Mouse (Mus musculus): ENCODE measurements around the gene Gm21985. TPM values are rescaled to one million over a fixed set of nuclear protein-coding genes. Genes with fewer than 3 reads are reported as not detected.
A peak's percentile ranks its signal among the peaks of the same experiment; 100 is the strongest.
"Not testable (repeated sequence)": the region's sequence is repeated elsewhere in the genome, so short reads cannot be mapped to it uniquely, and the experiment has no call there.

Gm21985 gene
- total and polyA plus RNA-seq, 2 experiments = not detected

- WGBS = 42% methylated on average over 4 of the region's 4 CpGs
- H3K27ac ChIP-seq (replicated peaks; ENCODE audit: insufficient read depth, low read depth, low read length) = no peak overlapping the region
- H3K4me1 ChIP-seq (ENCODE audit: control insufficient read depth, insufficient read depth, low read length) = peaks cover 6% of the 10 kb centered on the region; the same call in 1 of the 2 replicates
- DNase-seq (ENCODE audit: extremely low read depth, low read depth, low spot score) = no peak
- H3K79me2 ChIP-seq (ENCODE audit: control insufficient read depth, insufficient read depth, low read length) = no peaks in the 10 kb centered on the region
- no peak overlapping the region for H3K9ac ChIP-seq (ENCODE audit: low read depth, low read length)
- H3K4me3 ChIP-seq (ENCODE audit: insufficient read depth, low read depth, low read length) = no peak overlapping the region
- H3K27me3 ChIP-seq (ENCODE audit: control insufficient read depth, insufficient read depth, low read length) = no peaks in the 10 kb centered on the region
- H3K36me3 ChIP-seq (ENCODE audit: control insufficient read depth, insufficient read depth, low read length) = no peaks in the 10 kb centered on the region
- TF ChIP-seq CTCF (IDR thresholded peaks at IDR 0.05; ENCODE audit: low read depth, low read length) (no peak), POLR2A (IDR thresholded peaks at IDR 0.05; ENCODE audit: extremely low read depth, insufficient read depth, low read length) (no peak)
Observed at GRCm38 (mm10) chr2:112449597-112450296, 183.6 kb downstream of the Gm21985 start.

DNA sequence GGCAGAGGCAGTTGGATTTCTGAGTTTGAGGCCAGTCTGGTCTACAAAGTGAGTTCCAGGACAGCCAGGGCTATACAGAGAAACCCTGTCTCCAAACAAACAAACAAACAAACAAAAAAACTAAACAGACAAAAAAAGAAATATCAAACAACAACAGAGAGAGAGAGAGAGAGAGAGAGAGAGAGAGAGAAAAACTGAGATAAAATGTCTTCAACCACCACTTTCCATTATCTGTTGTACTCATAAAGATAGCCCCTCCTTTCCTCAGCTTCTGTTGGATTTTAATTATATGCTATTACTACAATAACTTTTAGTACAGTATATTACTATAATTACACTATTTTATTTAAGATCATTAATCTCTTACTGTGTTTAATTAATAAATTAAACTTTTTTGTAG lies 186.4 kb downstream of the Gm21985 start:
- not testable (repeated sequence) for H3K4me1 ChIP-seq (ENCODE audit: control insufficient read depth, insufficient read depth, low read length); H3K79me2 ChIP-seq (ENCODE audit: control insufficient read depth, insufficient read depth, low read length); DNase-seq (ENCODE audit: extremely low read depth, low read depth, low spot score)

DNA sequence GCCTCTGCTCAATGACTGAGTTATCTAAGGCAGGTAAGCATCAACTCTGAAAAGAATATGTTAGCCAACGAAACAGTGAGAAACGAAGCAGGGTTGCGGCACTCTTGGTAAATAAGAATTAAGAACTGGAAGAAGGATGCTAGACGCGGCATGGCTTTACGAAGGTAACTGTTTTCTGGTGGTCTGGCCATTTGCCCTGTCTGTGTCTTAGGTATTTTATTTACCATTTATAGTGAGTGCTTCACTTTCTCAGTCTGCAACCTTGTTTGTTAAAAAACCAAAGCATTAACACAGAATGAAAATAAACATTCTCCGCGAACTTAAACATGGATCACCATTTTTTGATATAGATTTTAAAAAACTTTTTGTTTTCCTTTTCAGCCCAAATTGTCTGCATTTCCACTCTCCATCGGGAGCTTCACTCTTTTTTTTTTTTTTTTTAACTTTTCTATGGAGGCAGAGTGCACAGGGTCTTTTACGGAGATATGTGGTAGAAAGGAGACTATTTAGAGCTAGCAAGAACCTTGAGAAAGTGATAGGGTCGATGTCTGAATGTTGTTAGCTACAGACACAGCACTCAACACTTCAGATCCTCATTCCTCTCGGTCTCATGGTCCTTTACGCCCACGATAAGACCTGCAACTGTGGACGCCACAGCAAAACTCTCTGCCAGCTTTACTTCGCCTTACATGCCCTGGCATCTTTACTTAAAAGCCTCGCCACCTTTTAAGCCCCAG lies 188.2 kb downstream of the Gm21985 start:
- Histone ChIP-seq H3K36me3 (ENCODE audit: control insufficient read depth, insufficient read depth, low read length) (no peaks in the 10 kb centered on the region), H3K4me1 (ENCODE audit: control insufficient read depth, insufficient read depth, low read length) (peaks cover 5% of the 10 kb centered on the region; the same call in 1 of the 2 replicates), H3K9ac (ENCODE audit: low read depth, low read length) (peak overlapping the region; percentile 88), H3K27me3 (ENCODE audit: control insufficient read depth, insufficient read depth, low read length) (no peaks in the 10 kb centered on the region), H3K79me2 (ENCODE audit: control insufficient read depth, insufficient read depth, low read length) (peaks cover 7% of the 10 kb centered on the region; the same call in 1 of the 2 replicates), H3K4me3 (ENCODE audit: insufficient read depth, low read depth, low read length) (peak overlapping the region; percentile 94), H3K27ac (replicated peaks; ENCODE audit: insufficient read depth, low read depth, low read length) (peak overlapping the region; percentile 87)
- no peak for TF ChIP-seq CTCF (IDR thresholded peaks at IDR 0.05; ENCODE audit: low read depth, low read length)
- TF ChIP-seq POLR2A (IDR thresholded peaks at IDR 0.05; ENCODE audit: extremely low read depth, insufficient read depth, low read length) = no peak
- DNase-seq (ENCODE audit: extremely low read depth, low read depth, low spot score) = no peak
- 27% methylated on average over 17 of the region's 17 CpGs for WGBS

More for the DNA sequence above, 186.4 kb downstream of the Gm21985 start:
- H3K9ac ChIP-seq (ENCODE audit: low read depth, low read length); H3K27me3 ChIP-seq (ENCODE audit: control insufficient read depth, insufficient read depth, low read length); H3K27ac ChIP-seq (replicated peaks; ENCODE audit: insufficient read depth, low read depth, low read length); H3K36me3 ChIP-seq (ENCODE audit: control insufficient read depth, insufficient read depth, low read length); H3K4me3 ChIP-seq (ENCODE audit: insufficient read depth, low read depth, low read length): not testable (repeated sequence)

- Histone ChIP-seq H3K79me2 (ENCODE audit: control insufficient read depth, insufficient read depth, low read length) (peaks cover 7% of the 10 kb centered on the region; the same call in 1 of the 2 replicates), H3K4me1 (ENCODE audit: control insufficient read depth, insufficient read depth, low read length) (peaks cover 5% of the 10 kb centered on the region; the same call in 1 of the 2 replicates), H3K4me3 (ENCODE audit: insufficient read depth, low read depth, low read length) (peak within 1 kb of the TSS; percentile 94), H3K9ac (ENCODE audit: low read depth, low read length) (peak within 1 kb of the TSS; percentile 92), H3K27me3 (ENCODE audit: control insufficient read depth, insufficient read depth, low read length) (no peaks in the 10 kb centered on the region), H3K27ac (replicated peaks; ENCODE audit: insufficient read depth, low read depth, low read length) (peak within 1 kb of the TSS; percentile 87), H3K36me3 (ENCODE audit: control insufficient read depth, insufficient read depth, low read length) (peaks cover 2% of the 10 kb centered on the region)
- peak; percentile 84 for DNase-seq (ENCODE audit: extremely low read depth, low read depth, low spot score)
- WGBS = under 1% methylated on average over 49 of the region's 49 CpGs
- TF ChIP-seq CTCF (IDR thresholded peaks at IDR 0.05; ENCODE audit: low read depth, low read length) (no peak), POLR2A (IDR thresholded peaks at IDR 0.05; ENCODE audit: extremely low read depth, insufficient read depth, low read length) (peak; percentile 79)
Observed at GRCm38 (mm10) chr2:112454862-112455564, 188.9 kb downstream of the Gm21985 start, which contains the start of gene Emc7. TSS of gene Emc7 (plus strand) at chr2:112454997.

Other genes with a start within 250 kb of the Gm21985 start
- not detected in 2 replicates for gene Olfr1311, start 241.9 kb upstream of the Gm21985 start, total RNA-seq (2014; rRNA removed)
- not detected in 2 replicates for gene Olfr1311, start 241.9 kb upstream of the Gm21985 start, polyA plus RNA-seq (2012; rRNA removed)
- gene Olfr1312, start 216.1 kb upstream of the Gm21985 start, total RNA-seq (2014; rRNA removed) = not detected in 2 replicates
- gene Olfr1312, start 216.1 kb upstream of the Gm21985 start, polyA plus RNA-seq (2012; rRNA removed) = not detected in 2 replicates
- not detected in 2 replicates for gene Olfr1313, start 188.5 kb upstream of the Gm21985 start, total RNA-seq (2014; rRNA removed)
- not detected in 2 replicates for gene Olfr1313, start 188.5 kb upstream of the Gm21985 start, polyA plus RNA-seq (2012; rRNA removed)
- gene Olfr1314, start 169.5 kb upstream of the Gm21985 start, total RNA-seq (2014; rRNA removed) = not detected in 2 replicates
- gene Olfr1314, start 169.5 kb upstream of the Gm21985 start, polyA plus RNA-seq (2012; rRNA removed) = not detected in 2 replicates
- not detected in 2 replicates for gene Olfr1315-ps1, start 150.9 kb upstream of the Gm21985 start, total RNA-seq (2014; rRNA removed)
- not detected in 2 replicates for gene Olfr1315-ps1, start 150.9 kb upstream of the Gm21985 start, polyA plus RNA-seq (2012; rRNA removed)
- gene Olfr1316, start 131.3 kb upstream of the Gm21985 start, total RNA-seq (2014; rRNA removed) = not detected in 2 replicates
- not detected in 2 replicates for gene Olfr1316, start 131.3 kb upstream of the Gm21985 start, polyA plus RNA-seq (2012; rRNA removed)
- gene Olfr1317, start 126.0 kb upstream of the Gm21985 start, total RNA-seq (2014; rRNA removed) = not detected in 2 replicates
- not detected in 2 replicates for gene Olfr1317, start 126.0 kb upstream of the Gm21985 start, polyA plus RNA-seq (2012; rRNA removed)
- not detected in 2 replicates for gene Olfr1318, start 112.1 kb upstream of the Gm21985 start, total RNA-seq (2014; rRNA removed)
- not detected in 2 replicates for gene Olfr1318, start 112.1 kb upstream of the Gm21985 start, polyA plus RNA-seq (2012; rRNA removed)
- 0.09 and 0.67 TPM in 2 replicates for gene Lpcat4, start 26.8 kb upstream of the Gm21985 start, total RNA-seq (2014; rRNA removed)
- gene Lpcat4, start 26.8 kb upstream of the Gm21985 start, polyA plus RNA-seq (2012; rRNA removed) = 2.2 and 2.4 TPM in 2 replicates
- gene Nutm1, start 7.0 kb upstream of the Gm21985 start, total RNA-seq (2014; rRNA removed) = not detected in 2 replicates
- gene Nutm1, start 7.0 kb upstream of the Gm21985 start, polyA plus RNA-seq (2012; rRNA removed) = not detected in 2 replicates
- 71.2 and 82.6 TPM in 2 replicates for gene Nop10, start 4.4 kb upstream of the Gm21985 start, total RNA-seq (2014; rRNA removed)
- 61.7 and 67.8 TPM in 2 replicates for gene Nop10, start 4.4 kb upstream of the Gm21985 start, polyA plus RNA-seq (2012; rRNA removed)
- 12.9 and 14.8 TPM in 2 replicates for gene Slc12a6, start 489 bp upstream of the Gm21985 start, total RNA-seq (2014; rRNA removed)
- 4.0 and 5.2 TPM in 2 replicates for gene Slc12a6, start 489 bp upstream of the Gm21985 start, polyA plus RNA-seq (2012; rRNA removed)
- gene Emc4, start 101.7 kb downstream of the Gm21985 start, total RNA-seq (2014; rRNA removed) = 60.2 and 65.5 TPM in 2 replicates
- 78.6 and 88.5 TPM in 2 replicates for gene Emc4, start 101.7 kb downstream of the Gm21985 start, polyA plus RNA-seq (2012; rRNA removed)
- 3.6 and 4.2 TPM in 2 replicates for gene Katnbl1, start 112.9 kb downstream of the Gm21985 start, total RNA-seq (2014; rRNA removed)
- 0.60 and 0.93 TPM in 2 replicates for gene Katnbl1, start 112.9 kb downstream of the Gm21985 start, polyA plus RNA-seq (2012; rRNA removed)
- 19.9 and 21.9 TPM in 2 replicates for gene Emc7, start 188.7 kb downstream of the Gm21985 start, total RNA-seq (2014; rRNA removed)
- 8.0 and 9.6 TPM in 2 replicates for gene Emc7, start 188.7 kb downstream of the Gm21985 start, polyA plus RNA-seq (2012; rRNA removed)
- not detected in 2 replicates for gene Chrm5, start 214.5 kb downstream of the Gm21985 start, total RNA-seq (2014; rRNA removed)
- gene Chrm5, start 214.5 kb downstream of the Gm21985 start, polyA plus RNA-seq (2012; rRNA removed) = not detected in 2 replicates
- gene Aven, start 226.7 kb downstream of the Gm21985 start, total RNA-seq (2014; rRNA removed) = 8.9 and 16.2 TPM in 2 replicates
- 4.5 and 4.6 TPM in 2 replicates for gene Aven, start 226.7 kb downstream of the Gm21985 start, polyA plus RNA-seq (2012; rRNA removed)